Mouse (Mus musculus) urinary bladder, postnatal 36 days (tissue): ENCODE data around the gene Usp46.
"Not testable (repeated sequence)": the region's sequence is repeated elsewhere in the genome, so short reads cannot be mapped to it uniquely, and the experiment has no call there.

Experiments
- DNase-seq, 2 experiments: peaks; one replicate each; pipeline ENCODE4 v3.0.0; 2022; ENCODE audit warnings: low spot score in 2 of 2, mixed read lengths in 1 of 2

Gene Usp46

GRCm38 (mm10) chr5:74028691-74029479 is 39.3 kb downstream of the Usp46 start:
- no peak for DNase-seq

- DNase-seq, result no peak
These were observed 40.0 kb downstream of the Usp46 start for GRCm38 (mm10) chr5:74028221-74028620.

GRCm38 (mm10) chr5:74020506-74020905 is 47.7 kb downstream of the Usp46 start:
- no peak for DNase-seq

GRCm38 (mm10) chr5:74018870-74019565 is 49.2 kb downstream of the Usp46 start:
- DNase-seq, result no peak

GRCm38 (mm10) chr5:74017488-74017887 is 50.7 kb downstream of the Usp46 start:
- DNase-seq, result no peak

- DNase-seq, result no peak
These were observed 56.6 kb downstream of the Usp46 start for GRCm38 (mm10) chr5:74011629-74012028.

- DNase-seq, result no peak
These were observed 60.6 kb downstream of the Usp46 start for GRCm38 (mm10) chr5:74007492-74008070.

- DNase-seq, result no peak
These were observed 62.3 kb downstream of the Usp46 start for GRCm38 (mm10) chr5:74005936-74006335.

- DNase-seq, result no peak
These were observed 66.5 kb downstream of the Usp46 start for GRCm38 (mm10) chr5:74001743-74002142.

GRCm38 (mm10) chr5:73998966-73999365 is 69.3 kb downstream of the Usp46 start:
- no peak for DNase-seq

- no peak for DNase-seq
These were observed 73.4 kb downstream of the Usp46 start for GRCm38 (mm10) chr5:73994850-73995249.

- peak; percentile 12 to 20 for DNase-seq
These were observed 74.7 kb downstream of the Usp46 start for GRCm38 (mm10) chr5:73993538-73993937.

- no peak for DNase-seq
These were observed 75.9 kb downstream of the Usp46 start for GRCm38 (mm10) chr5:73992321-73992720.

- no peak for DNase-seq
These were observed 78.7 kb downstream of the Usp46 start for GRCm38 (mm10) chr5:73989532-73989931.

GRCm38 (mm10) chr5:73987777-73988560 is 80.3 kb downstream of the Usp46 start:
- no peak for DNase-seq

- DNase-seq, result no peak
These were observed 90.8 kb downstream of the Usp46 start for GRCm38 (mm10) chr5:73977426-73977825.

GRCm38 (mm10) chr5:73971701-73972100 is 96.5 kb downstream of the Usp46 start:
- DNase-seq, result no peak

GRCm38 (mm10) chr5:73970024-73970628 is 98.1 kb downstream of the Usp46 start:
- DNase-seq, result peak; percentile 5 to 23

- DNase-seq, result no peak
These were observed 98.9 kb downstream of the Usp46 start for GRCm38 (mm10) chr5:73969338-73969737.

- no peak for DNase-seq
These were observed 108.5 kb downstream of the Usp46 start for GRCm38 (mm10) chr5:73959779-73960178.

GRCm38 (mm10) chr5:73958614-73959013 is 109.6 kb downstream of the Usp46 start:
- not testable (repeated sequence) for DNase-seq
